Mouse (Mus musculus) macrophage (primary cell): ENCODE data around the gene Zfp638. TPM values are rescaled to one million over a fixed set of nuclear protein-coding genes. Genes with fewer than 3 reads are reported as not detected.

Experiments used
- H3K27ac ChIP-seq: fragments of 350-480 bp; formaldehyde crosslinking; 2 replicates; pipeline ENCODE4 v1.9.0; 2021
- H3K36me3 ChIP-seq: fragments of 350-480 bp; formaldehyde crosslinking; 2 replicates; pipeline ENCODE4 v1.9.0; 2021; ENCODE audit errors: inconsistent target
- H3K4me3 ChIP-seq: fragments of 350-480 bp; formaldehyde crosslinking; 2 replicates; pipeline ENCODE4 v1.9.0; 2021; ENCODE audit errors: inconsistent target
- H3K79me2 ChIP-seq: fragments of 350-480 bp; formaldehyde crosslinking; 2 replicates; pipeline ENCODE4 v1.9.0; 2021; ENCODE audit errors: inconsistent target
- WGBS: methylation state at CpG from one replicate; pipeline ENCODE4 v1.1.7; 2026; ENCODE audit warnings: inconsistent platforms; ENCODE audit not compliant: missing documents; 5-methylcytosine and 5-hydroxymethylcytosine counted together
- polyA plus RNA-seq: library from polyadenylated mRNA; stranded (reverse); fragments of 250-400 nt; gene quantifications from 3 replicates; pipeline ENCODE4 v1.2.4, GENCODE M21; 2018; ENCODE audit warnings: inconsistent platforms

The Zfp638 gene
- polyA plus RNA-seq, 1 experiment from 2014 or later: 53.0 TPM

GRCm38 (mm10) chr6:83908386-83908785 lies 41.5 kb downstream of the Zfp638 start:
- no peaks in the 10 kb centered on the region for H3K36me3 ChIP-seq
- H3K79me2 ChIP-seq: no peaks in the 10 kb centered on the region
- 89% methylated on average over 4 of the region's 4 CpGs for WGBS
- no peak overlapping the region for H3K4me3 ChIP-seq
- H3K27ac ChIP-seq: no peak overlapping the region

GRCm38 (mm10) chr6:83913710-83914109 lies 46.8 kb downstream of the Zfp638 start:
- Histone ChIP-seq H3K79me2 (peaks cover 41% of the 10 kb centered on the region), H3K36me3 (no peaks in the 10 kb centered on the region), H3K27ac (no peak overlapping the region), H3K4me3 (no peak overlapping the region)
- WGBS: 41% methylated on average over 4 of the region's 4 CpGs

GRCm38 (mm10) chr6:83914183-83914719 lies 47.3 kb downstream of the Zfp638 start:
- peaks cover 46% of the 10 kb centered on the region for H3K79me2 ChIP-seq
- H3K36me3 ChIP-seq: no peaks in the 10 kb centered on the region
- peak overlapping the region; percentile 51 for H3K4me3 ChIP-seq
- H3K27ac ChIP-seq: peak overlapping the region; percentile 67
- WGBS: under 1% methylated on average over 50 of the region's 50 CpGs

GRCm38 (mm10) chr6:83914720-83915271 lies 47.9 kb downstream of the Zfp638 start:
- under 1% methylated on average over 40 of the region's 40 CpGs for WGBS
- Histone ChIP-seq H3K4me3 (peak overlapping the region; percentile 65), H3K79me2 (peaks cover 51% of the 10 kb centered on the region)

GRCm38 (mm10) chr6:83927418-83927817 lies 60.5 kb downstream of the Zfp638 start:
- Histone ChIP-seq H3K36me3 (peaks cover 11% of the 10 kb centered on the region; the same call in 1 of the 2 replicates), H3K79me2 (peaks cover 100% of the 10 kb centered on the region), H3K4me3 (no peak overlapping the region), H3K27ac (no peak overlapping the region)
- WGBS: 67% methylated on average over 1 of the region's 1 CpGs

More at GRCm38 (mm10) chr6:83914720-83915271, 47.9 kb downstream of the Zfp638 start:
- 0 out of 2 replicates have a peak overlapping the region, but pooled peaks have one; percentile 29 for H3K27ac ChIP-seq
- H3K36me3 ChIP-seq: no peaks in the 10 kb centered on the region

GRCm38 (mm10) chr6:83928225-83928624 lies 61.3 kb downstream of the Zfp638 start:
- Histone ChIP-seq H3K27ac (no peak overlapping the region), H3K36me3 (peaks cover 11% of the 10 kb centered on the region; the same call in 1 of the 2 replicates), H3K4me3 (no peak overlapping the region), H3K79me2 (peaks cover 100% of the 10 kb centered on the region)
- 91% methylated on average over 2 of the region's 2 CpGs for WGBS

- WGBS: 91% methylated on average over 1 of the region's 2 CpGs
- Histone ChIP-seq H3K79me2 (peaks cover 43% of the 10 kb centered on the region), H3K36me3 (peaks cover 39% of the 10 kb centered on the region), H3K27ac (no peak overlapping the region), H3K4me3 (no peak overlapping the region)
These were observed 72.6 kb downstream of the Zfp638 start for GRCm38 (mm10) chr6:83939492-83939891.

GRCm38 (mm10) chr6:83942806-83943205 lies 75.9 kb downstream of the Zfp638 start:
- Histone ChIP-seq H3K4me3 (no peak overlapping the region), H3K27ac (no peak overlapping the region), H3K36me3 (peaks cover 53% of the 10 kb centered on the region), H3K79me2 (peaks cover 13% of the 10 kb centered on the region; the same call in 1 of the 2 replicates)
- WGBS: 93% methylated on average over 13 of the region's 13 CpGs

- no peak overlapping the region for H3K4me3 ChIP-seq
- H3K36me3 ChIP-seq: peaks cover 49% of the 10 kb centered on the region
These were observed 86.7 kb downstream of the Zfp638 start for GRCm38 (mm10) chr6:83953603-83954002.

GRCm38 (mm10) chr6:83987642-83988041 lies 120.7 kb downstream of the Zfp638 start:
- no peaks in the 10 kb centered on the region for H3K79me2 ChIP-seq
- no peak overlapping the region for H3K27ac ChIP-seq
- peaks cover 55% of the 10 kb centered on the region; the same call in 1 of the 2 replicates for H3K36me3 ChIP-seq
- WGBS: 60% methylated on average over 5 of the region's 5 CpGs
- H3K4me3 ChIP-seq: no peak overlapping the region

More at GRCm38 (mm10) chr6:83953603-83954002, 86.7 kb downstream of the Zfp638 start:
- Histone ChIP-seq H3K79me2 (no peaks in the 10 kb centered on the region), H3K27ac (no peak overlapping the region)

- 80% methylated on average over 1 of the region's 1 CpGs for WGBS
- no peak overlapping the region for H3K4me3 ChIP-seq
- no peak overlapping the region for H3K27ac ChIP-seq
- no peaks in the 10 kb centered on the region for H3K79me2 ChIP-seq
- H3K36me3 ChIP-seq: no peaks in the 10 kb centered on the region
These were observed 135.8 kb downstream of the Zfp638 start for GRCm38 (mm10) chr6:84002716-84003115.

GRCm38 (mm10) chr6:84004295-84004694 lies 137.4 kb downstream of the Zfp638 start:
- Histone ChIP-seq H3K36me3 (no peaks in the 10 kb centered on the region), H3K79me2 (no peaks in the 10 kb centered on the region), H3K4me3 (no peak overlapping the region), H3K27ac (no peak overlapping the region)
- WGBS: 84% methylated on average over 4 of the region's 4 CpGs

GRCm38 (mm10) chr6:84008363-84009171 lies 141.7 kb downstream of the Zfp638 start, which contains the start of gene Dysf:
Dysf (plus strand) TSS chr6:84008590.
- Histone ChIP-seq H3K79me2 (no peaks in the 10 kb centered on the region), H3K4me3 (no peak within 1 kb of the TSS), H3K27ac (no peak within 1 kb of the TSS), H3K36me3 (no peaks in the 10 kb centered on the region)
- 3% methylated on average over 41 of the region's 41 CpGs for WGBS

GRCm38 (mm10) chr6:84009172-84009872 lies 142.4 kb downstream of the Zfp638 start:
- H3K36me3 ChIP-seq: no peaks in the 10 kb centered on the region
- 49% methylated on average over 8 of the region's 8 CpGs for WGBS
- no peaks in the 10 kb centered on the region for H3K79me2 ChIP-seq
- H3K4me3 ChIP-seq: no peak overlapping the region
- no peak overlapping the region for H3K27ac ChIP-seq
